In the genomic region with DNA sequence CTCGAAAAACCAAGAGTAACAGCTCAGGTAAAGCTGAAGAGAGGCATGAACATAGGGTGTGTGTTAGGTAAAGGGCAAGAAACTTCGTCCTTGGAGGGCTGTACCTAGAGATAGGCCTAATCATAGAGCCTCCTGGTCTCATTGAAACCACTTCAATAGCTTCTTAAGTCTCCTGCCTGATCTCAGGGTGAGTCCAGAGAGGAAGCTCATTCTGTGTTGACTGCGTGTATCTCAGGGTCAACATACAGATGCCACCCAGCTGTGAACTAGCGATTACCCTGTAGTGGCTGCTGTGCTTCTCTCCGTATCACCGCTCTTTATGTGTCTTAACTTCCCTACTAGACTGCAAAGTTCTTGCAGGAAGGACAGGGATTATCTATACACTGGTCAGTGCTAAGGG, we compare ENCODE assay signal across 12 mouse cellular contexts. TPM values are rescaled to one million over a fixed set of nuclear protein-coding genes. Genes with fewer than 3 reads are reported as not detected.
"Had no signal": no experiment of that assay in that cellular context is flagged by ENCODE, and none has a peak within 500 bp of the region (broad histone marks: within the 10 kb centered on the region; RNA-seq: fewer than 3 reads in every experiment).

No protein-coding gene starts in this region.

RNA-seq across cellular contexts. Expression of a gene that starts 13.6 kb away (rescaled TPM):
- polyA plus RNA-seq: neural tube, embryonic 13.5 days; neural tube, embryonic 14.5 days; neural tube, embryonic 15.5 days; small intestine, adult 2 months; spleen, adult 2 months; stomach, embryonic 15.5 days; stomach, embryonic 16.5 days; stomach, postnatal 0 days; testis, adult 2 months; thymus, adult 2 months; thymus, postnatal 0 days; urinary bladder, adult 2 months had no signal
